ENCODE assay signal across 9 mouse cellular contexts in genomic region chr10:80270099-80270498, GRCm38 (mm10). TPM values are rescaled to one million over a fixed set of nuclear protein-coding genes. Genes with fewer than 3 reads are reported as not detected.
DNase-seq lines count a peak whose midpoint lies in the region; ATAC-seq lines count a peak whose summit lies in the region.
"Had no signal": no experiment of that assay in that cellular context is flagged by ENCODE, and none has a peak within 500 bp of the region (broad histone marks: within the 10 kb centered on the region; RNA-seq: fewer than 3 reads in every experiment).

No protein-coding gene starts in this region.

- H3K9ac ChIP-seq in forebrain, embryonic 13.5 days, result peak overlapping the region; percentile 41
- H3K9ac ChIP-seq in forebrain, embryonic 14.5 days (ENCODE audit: low read length), result no peak overlapping the region
- H3K9ac ChIP-seq in stomach, embryonic 15.5 days, result no peak overlapping the region

- 0 out of 2 replicates have a peak overlapping the region, but pooled peaks have one; percentile 4 for H3K27ac ChIP-seq in forebrain, embryonic 13.5 days
- no peak overlapping the region for H3K27ac ChIP-seq in forebrain, embryonic 14.5 days (ENCODE audit: low read depth, low read length)
- H3K27ac ChIP-seq in stomach, embryonic 15.5 days, result peak overlapping the region; percentile 4; the same call in 1 of the 2 replicates

- DNase-seq in forebrain, embryonic 14.5 days (ENCODE audit: low spot score), result no peak
- DNase-seq in liver, result peak; percentile 46
- DNase-seq in lung, postnatal 10 days, result no peak
- DNase-seq in spleen, postnatal 36 days (ENCODE audit: low spot score in 2 of 2), result no peak
- DNase-seq: gastrocnemius, postnatal 10 days had no signal

- no peak for ATAC-seq in forebrain, embryonic 13.5 days
- ATAC-seq in forebrain, embryonic 14.5 days, result no peak
- no peak for ATAC-seq in megakaryocyte, adult 5-6 weeks (ENCODE audit: poor library complexity, severe bottlenecking)
- ATAC-seq in stomach, embryonic 15.5 days (ENCODE audit: insufficient read depth, low FRiP score, low read depth), result no peak

- H3K36me3 ChIP-seq in forebrain, embryonic 13.5 days (ENCODE audit: poor library complexity, severe bottlenecking), result peaks cover 46% of the 10 kb centered on the region
- peaks cover 36% of the 10 kb centered on the region for H3K36me3 ChIP-seq in forebrain, embryonic 14.5 days (ENCODE audit: control insufficient read depth, insufficient read depth, low read length)
- H3K36me3 ChIP-seq in megakaryocyte, embryonic 14.5 days (replicated peaks; ENCODE audit: low read length), result peaks cover 70% of the 10 kb centered on the region
- H3K36me3 ChIP-seq in stomach, embryonic 15.5 days, result peaks cover 13% of the 10 kb centered on the region; the same call in 1 of the 2 replicates

- no peak overlapping the region for H3K4me3 ChIP-seq in forebrain, embryonic 13.5 days
- no peak overlapping the region for H3K4me3 ChIP-seq in forebrain, embryonic 14.5 days (ENCODE audit: low read depth, low read length)
- H3K4me3 ChIP-seq in megakaryocyte, embryonic 14.5 days (replicated peaks), result peak overlapping the region; percentile 83
- no peak overlapping the region for H3K4me3 ChIP-seq in stomach, embryonic 15.5 days (replicated peaks)

- H3K4me1 ChIP-seq in forebrain, embryonic 13.5 days, result peaks cover 65% of the 10 kb centered on the region
- peaks cover 24% of the 10 kb centered on the region for H3K4me1 ChIP-seq in forebrain, embryonic 14.5 days (ENCODE audit: control insufficient read depth, insufficient read depth, low read length)
- peaks cover 95% of the 10 kb centered on the region for H3K4me1 ChIP-seq in megakaryocyte, embryonic 14.5 days
- H3K4me1 ChIP-seq in stomach, embryonic 15.5 days, result peaks cover 59% of the 10 kb centered on the region

- 90% methylated on average over 2 of the region's 2 CpGs for WGBS in forebrain, embryonic 13.5 days
- 91% methylated on average over 2 of the region's 2 CpGs for WGBS in forebrain, embryonic 14.5 days
- WGBS in stomach, embryonic 15.5 days, result 83% methylated on average over 2 of the region's 2 CpGs

- no peaks in the 10 kb centered on the region for H3K27me3 ChIP-seq in forebrain, embryonic 13.5 days
- no peaks in the 10 kb centered on the region for H3K27me3 ChIP-seq in forebrain, embryonic 14.5 days (replicated peaks; ENCODE audit: control insufficient read depth, insufficient read depth, low read length)
- H3K27me3 ChIP-seq in megakaryocyte, embryonic 14.5 days (replicated peaks), result no peaks in the 10 kb centered on the region
- no peaks in the 10 kb centered on the region for H3K27me3 ChIP-seq in stomach, embryonic 15.5 days (replicated peaks)

- H3K4me2 ChIP-seq in forebrain, embryonic 13.5 days, result no peak overlapping the region
- no peak overlapping the region for H3K4me2 ChIP-seq in forebrain, embryonic 14.5 days (ENCODE audit: low read length)
- no peak overlapping the region for H3K4me2 ChIP-seq in stomach, embryonic 15.5 days

- no peaks in the 10 kb centered on the region for H3K9me3 ChIP-seq in forebrain, embryonic 13.5 days (replicated peaks)
- H3K9me3 ChIP-seq in forebrain, embryonic 14.5 days (replicated peaks; ENCODE audit: control insufficient read depth, low read length), result no peaks in the 10 kb centered on the region
- H3K9me3 ChIP-seq in megakaryocyte, embryonic 14.5 days, result no peaks in the 10 kb centered on the region
- no peaks in the 10 kb centered on the region for H3K9me3 ChIP-seq in stomach, embryonic 15.5 days

RNA-seq across cellular contexts. Expression of gene Dazap1, which starts 8.8 kb away (rescaled TPM):
- polyA plus RNA-seq in forebrain, embryonic 13.5 days (2015; fragmentation: Nextera tagmentation; extraction: Ambion mirVana), result 61.7 and 64.9 TPM in 2 replicates
- 44.5 and 46.0 TPM in 2 replicates for polyA plus RNA-seq in forebrain, embryonic 14.5 days (2014; fragmentation: Nextera tagmentation; extraction: Ambion mirVana)
- 384 and 552 TPM in 2 replicates for polyA plus RNA-seq in megakaryocyte, embryonic 14.5 days (2012; ENCODE audit: insufficient read depth, low replicate concordance)
- 39.0 and 41.4 TPM in 2 replicates for total RNA-seq in megakaryocyte, adult 5-6 weeks (2015)
- total RNA-seq in megakaryocyte, adult 5-6 weeks (2017), result 187 and 200 TPM in 2 replicates
- polyA plus RNA-seq in stomach, embryonic 15.5 days (2015; fragmentation: Nextera tagmentation; extraction: Ambion mirVana), result 62.4 and 66.4 TPM in 2 replicates

RNA-seq across cellular contexts. Expression of gene Gamt, which starts 9.3 kb away (rescaled TPM):
- 18.2 and 18.3 TPM in 2 replicates for polyA plus RNA-seq in forebrain, embryonic 13.5 days (2015; fragmentation: Nextera tagmentation; extraction: Ambion mirVana)
- polyA plus RNA-seq in forebrain, embryonic 14.5 days (2014; fragmentation: Nextera tagmentation; extraction: Ambion mirVana), result 18.7 and 21.0 TPM in 2 replicates
- 3.2 and 11.3 TPM in 2 replicates for polyA plus RNA-seq in megakaryocyte, embryonic 14.5 days (2012; ENCODE audit: insufficient read depth, low replicate concordance)
- total RNA-seq in megakaryocyte, adult 5-6 weeks (2015), result 6.3 and 6.7 TPM in 2 replicates
- 4.4 and 10.2 TPM in 2 replicates for total RNA-seq in megakaryocyte, adult 5-6 weeks (2017)
- polyA plus RNA-seq in stomach, embryonic 15.5 days (2015; fragmentation: Nextera tagmentation; extraction: Ambion mirVana), result 111 and 148 TPM in 2 replicates

RNA-seq across cellular contexts. Expression of gene Ndufs7, which starts 21.2 kb away (rescaled TPM):
- 267 and 274 TPM in 2 replicates for polyA plus RNA-seq in forebrain, embryonic 13.5 days (2015; fragmentation: Nextera tagmentation; extraction: Ambion mirVana)
- 269 and 351 TPM in 2 replicates for polyA plus RNA-seq in forebrain, embryonic 14.5 days (2014; fragmentation: Nextera tagmentation; extraction: Ambion mirVana)
- 226 and 551 TPM in 2 replicates for polyA plus RNA-seq in megakaryocyte, embryonic 14.5 days (2012; ENCODE audit: insufficient read depth, low replicate concordance)
- 113 and 114 TPM in 2 replicates for total RNA-seq in megakaryocyte, adult 5-6 weeks (2015)
- total RNA-seq in megakaryocyte, adult 5-6 weeks (2017), result 84.8 and 86.1 TPM in 2 replicates
- 326 and 364 TPM in 2 replicates for polyA plus RNA-seq in stomach, embryonic 15.5 days (2015; fragmentation: Nextera tagmentation; extraction: Ambion mirVana)

RNA-seq across cellular contexts. Expression of gene Rps15, which starts 22.2 kb away (rescaled TPM):
- 805 and 828 TPM in 2 replicates for polyA plus RNA-seq in forebrain, embryonic 13.5 days (2015; fragmentation: Nextera tagmentation; extraction: Ambion mirVana)
- polyA plus RNA-seq in forebrain, embryonic 14.5 days (2014; fragmentation: Nextera tagmentation; extraction: Ambion mirVana), result 694 and 922 TPM in 2 replicates
- polyA plus RNA-seq in megakaryocyte, embryonic 14.5 days (2012; ENCODE audit: insufficient read depth, low replicate concordance), result 7,349 and 10,126 TPM in 2 replicates
- 1,580 and 1,599 TPM in 2 replicates for total RNA-seq in megakaryocyte, adult 5-6 weeks (2015)
- 1,732 and 1,915 TPM in 2 replicates for total RNA-seq in megakaryocyte, adult 5-6 weeks (2017)
- polyA plus RNA-seq in stomach, embryonic 15.5 days (2015; fragmentation: Nextera tagmentation; extraction: Ambion mirVana), result 904 and 948 TPM in 2 replicates

RNA-seq across cellular contexts. Expression of gene Apc2, which starts 25.7 kb away (rescaled TPM):
- 129 and 140 TPM in 2 replicates for polyA plus RNA-seq in forebrain, embryonic 13.5 days (2015; fragmentation: Nextera tagmentation; extraction: Ambion mirVana)
- 154 and 213 TPM in 2 replicates for polyA plus RNA-seq in forebrain, embryonic 14.5 days (2014; fragmentation: Nextera tagmentation; extraction: Ambion mirVana)
- polyA plus RNA-seq in megakaryocyte, embryonic 14.5 days (2012; ENCODE audit: insufficient read depth, low replicate concordance), result 0.92 and 4.5 TPM in 2 replicates
- not detected in 2 replicates for total RNA-seq in megakaryocyte, adult 5-6 weeks (2015)
- total RNA-seq in megakaryocyte, adult 5-6 weeks (2017), result not detected in 2 replicates
- 5.0 and 5.2 TPM in 2 replicates for polyA plus RNA-seq in stomach, embryonic 15.5 days (2015; fragmentation: Nextera tagmentation; extraction: Ambion mirVana)
